Mouse (Mus musculus): ENCODE data around the gene Ear14.

GRCm38 (mm10) chr14:51203115-51203514 is at the start of gene Ear14:
- no peak for TF ChIP-seq CTCF (conservative IDR thresholded peaks at IDR 0.05; ENCODE audit: insufficient read depth, insufficient read length, low read depth, low read length)
- TF ChIP-seq POLR2A (IDR thresholded peaks at IDR 0.05; ENCODE audit: low read depth, low read length): no peak

All from kidney, adult 2 months (tissue).